Mouse (Mus musculus) ES-E14 (cell line): Measurements from ENCODE around the gene Pbld2.

Source experiments
- CHD2 ChIP-seq: IDR thresholded peaks from 2 replicates; pipeline ENCODE4 v1.6.1; 2014; ENCODE audit warnings: mild to moderate bottlenecking, low read depth, low read length, inconsistent platforms
- HCFC1 ChIP-seq: IDR thresholded peaks from 2 replicates; pipeline ENCODE4 v1.6.1; 2012; ENCODE audit warnings: low read length, inconsistent platforms, borderline replicate concordance; ENCODE audit not compliant: insufficient read depth
- MAFK ChIP-seq: IDR thresholded peaks from 2 replicates; pipeline ENCODE4 v1.6.1; 2014; ENCODE audit warnings: mild to moderate bottlenecking, low read depth, low read length, inconsistent platforms; ENCODE audit not compliant: insufficient read depth
- ZC3H11A ChIP-seq: IDR thresholded peaks from 2 replicates; pipeline ENCODE4 v1.6.1; 2012; ENCODE audit warnings: low read depth, mild to moderate bottlenecking, inconsistent platforms, low read length, borderline replicate concordance
- ZNF384 ChIP-seq: IDR thresholded peaks from 2 replicates; pipeline ENCODE4 v1.6.1; 2012; ENCODE audit warnings: low read depth, low read length, inconsistent platforms

- TF ChIP-seq ZNF384 (no peak), HCFC1 (no peak), MAFK (no peak), CHD2 (no peak), ZC3H11A (no peak)
These were observed 37.2 kb downstream of the Pbld2 start for GRCm38 (mm10) chr10:63061266-63061665.
